Mouse (Mus musculus) 3T3-L1 (cell line): ENCODE data around the gene Adamts6.
A peak's percentile ranks its signal among the peaks of the same experiment; 100 is the strongest.

Experiments
- DNase-seq: peaks from one replicate; pipeline ENCODE4 v3.0.0-alpha.2; 2015; ENCODE audit warnings: low read depth, low spot score

Adamts6 gene

GRCm38 (mm10) chr13:104516766-104517364, 229.2 kb downstream of the Adamts6 start:
- peak; percentile 67 for DNase-seq

- DNase-seq: no peak
Measured at GRCm38 (mm10) chr13:104517638-104518311, 230.1 kb downstream of the Adamts6 start.

GRCm38 (mm10) chr13:104518312-104519005, 230.8 kb downstream of the Adamts6 start:
- DNase-seq: no peak

GRCm38 (mm10) chr13:104519006-104519695, 231.5 kb downstream of the Adamts6 start:
- DNase-seq: no peak

GRCm38 (mm10) chr13:104519981-104520380, 232.3 kb downstream of the Adamts6 start:
- DNase-seq: no peak

GRCm38 (mm10) chr13:104520461-104520860, 232.8 kb downstream of the Adamts6 start:
- DNase-seq: peak; percentile 74

GRCm38 (mm10) chr13:104521532-104521931, 233.9 kb downstream of the Adamts6 start:
- peak; percentile 58 for DNase-seq

GRCm38 (mm10) chr13:104525656-104526055, 238.0 kb downstream of the Adamts6 start:
- no peak for DNase-seq

- no peak for DNase-seq
Measured at GRCm38 (mm10) chr13:104529238-104529637, 241.6 kb downstream of the Adamts6 start.

- DNase-seq: no peak
Measured at GRCm38 (mm10) chr13:104531841-104532240, 244.2 kb downstream of the Adamts6 start.

GRCm38 (mm10) chr13:104532723-104533122, 245.1 kb downstream of the Adamts6 start:
- no peak for DNase-seq

GRCm38 (mm10) chr13:104533806-104534495, 246.3 kb downstream of the Adamts6 start:
- peak; percentile 36 for DNase-seq

- DNase-seq: peak; percentile 11
Measured at GRCm38 (mm10) chr13:104540861-104541398, 253.3 kb downstream of the Adamts6 start.

GRCm38 (mm10) chr13:104542123-104542758, 254.6 kb downstream of the Adamts6 start:
- no peak for DNase-seq

- no peak for DNase-seq
Measured at GRCm38 (mm10) chr13:104542759-104543141, 255.1 kb downstream of the Adamts6 start.
